Mouse (Mus musculus): Measurements from ENCODE around the gene Sdk2. TPM values are rescaled to one million over a fixed set of nuclear protein-coding genes. Genes with fewer than 3 reads are reported as not detected.
A peak's percentile ranks its signal among the peaks of the same experiment; 100 is the strongest.

The Sdk2 gene
- polyA plus RNA-seq (2014; fragmentation: Nextera tagmentation; extraction: Ambion mirVana), result 3.5 and 5.3 TPM in 2 replicates

DNA sequence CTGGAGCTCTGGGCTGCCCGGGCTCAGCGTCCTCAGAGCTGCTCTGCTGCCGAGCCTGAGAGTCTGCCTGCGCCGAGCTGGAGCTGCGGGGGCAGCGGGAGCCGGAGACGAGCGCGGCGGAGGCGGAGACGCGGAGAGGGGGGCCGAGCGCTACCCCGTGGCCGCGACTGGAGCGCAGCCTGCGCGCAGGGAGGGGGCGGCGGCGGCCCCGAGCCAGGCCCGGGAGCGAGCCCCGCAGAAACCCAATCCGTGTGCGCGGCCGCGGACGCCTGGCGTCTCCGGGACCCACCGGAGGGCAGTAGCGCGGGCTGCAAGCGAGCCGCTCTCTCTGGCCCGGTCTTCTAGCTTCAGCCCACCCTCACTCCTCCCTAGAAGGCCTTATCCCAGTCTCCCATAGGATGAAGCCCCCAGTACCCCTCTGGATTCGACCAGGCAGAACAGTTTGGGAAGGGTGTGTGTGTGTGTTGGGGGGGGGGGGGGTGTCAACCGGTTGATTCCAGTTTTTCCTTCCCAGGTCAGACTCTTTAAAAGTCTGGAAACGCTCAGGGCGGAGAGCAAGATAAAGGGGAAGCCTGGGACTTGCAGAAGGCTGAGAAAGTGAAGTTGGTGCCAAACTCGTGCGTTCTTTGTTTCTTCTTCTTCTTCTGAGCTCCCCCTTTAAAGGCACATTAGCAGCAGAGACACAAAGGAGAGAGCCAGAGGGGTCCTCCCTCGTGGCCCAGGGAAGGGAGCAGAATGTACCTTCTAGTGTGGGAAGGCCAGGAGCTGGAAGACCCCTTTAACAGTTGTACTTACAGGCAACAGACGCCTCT, at the start of gene Sdk2:
TSS of gene Sdk2 (minus strand) at position 96 of the 812 bp plus-strand sequence.
- Histone ChIP-seq H3K4me1 (ENCODE audit: control insufficient read depth, insufficient read depth, low read length) (peaks cover 49% of the 10 kb centered on the region), H3K4me2 (ENCODE audit: low read length) (peak within 1 kb of the TSS; percentile 96), H3K27me3 (ENCODE audit: control insufficient read depth, insufficient read depth, low read length) (peaks cover 7% of the 10 kb centered on the region; the same call in 1 of the 2 replicates), H3K4me3 (replicated peaks; ENCODE audit: low read depth, low read length) (peak within 1 kb of the TSS; percentile 62), H3K27ac (replicated peaks; ENCODE audit: low read depth, low read length) (peak within 1 kb of the TSS; percentile 86), H3K9me3 (ENCODE audit: control insufficient read depth, low read length) (no peaks in the 10 kb centered on the region), H3K36me3 (ENCODE audit: control insufficient read depth, insufficient read depth, low read length) (no peaks in the 10 kb centered on the region), H3K9ac (replicated peaks; ENCODE audit: low read length) (peak within 1 kb of the TSS; percentile 74)
- DNase-seq, result peak; percentile 90
- peak; percentile 81 for ATAC-seq (ENCODE audit: low FRiP score, low TSS enrichment)
- 1% methylated on average over 43 of the region's 52 CpGs for WGBS

DNA sequence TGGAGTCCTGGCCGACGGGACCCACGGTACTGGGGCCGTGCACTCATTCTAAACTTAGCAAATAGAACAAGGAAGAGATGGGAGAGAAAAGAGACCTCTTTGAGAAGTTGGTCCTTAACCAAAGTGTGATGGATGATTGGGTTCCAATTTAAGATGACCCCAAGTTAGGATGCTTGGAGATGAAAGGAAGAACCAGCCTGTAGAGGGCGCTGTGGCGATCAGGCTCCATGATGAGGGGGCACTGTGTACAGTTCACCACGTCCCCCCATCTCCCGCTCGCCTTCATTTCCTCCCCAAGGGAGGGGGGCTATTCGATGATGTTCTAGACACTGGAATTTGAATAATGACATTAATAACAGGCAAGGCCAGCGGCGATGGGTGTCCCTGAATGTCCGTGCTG, 48.2 kb upstream of the Sdk2 start:
- Histone ChIP-seq H3K27ac (replicated peaks; ENCODE audit: low read depth, low read length) (no peak overlapping the region), H3K4me2 (ENCODE audit: low read length) (no peak overlapping the region), H3K36me3 (ENCODE audit: control insufficient read depth, insufficient read depth, low read length) (no peaks in the 10 kb centered on the region), H3K9ac (replicated peaks; ENCODE audit: low read length) (no peak overlapping the region), H3K4me3 (replicated peaks; ENCODE audit: low read depth, low read length) (no peak overlapping the region), H3K9me3 (ENCODE audit: control insufficient read depth, low read length) (no peaks in the 10 kb centered on the region), H3K4me1 (ENCODE audit: control insufficient read depth, insufficient read depth, low read length) (peaks cover 13% of the 10 kb centered on the region; the same call in 1 of the 2 replicates), H3K27me3 (ENCODE audit: control insufficient read depth, insufficient read depth, low read length) (no peaks in the 10 kb centered on the region)
- DNase-seq (no peak), ATAC-seq (ENCODE audit: low FRiP score, low TSS enrichment) (no peak)
- WGBS, result 85% methylated on average over 13 of the region's 13 CpGs

DNA sequence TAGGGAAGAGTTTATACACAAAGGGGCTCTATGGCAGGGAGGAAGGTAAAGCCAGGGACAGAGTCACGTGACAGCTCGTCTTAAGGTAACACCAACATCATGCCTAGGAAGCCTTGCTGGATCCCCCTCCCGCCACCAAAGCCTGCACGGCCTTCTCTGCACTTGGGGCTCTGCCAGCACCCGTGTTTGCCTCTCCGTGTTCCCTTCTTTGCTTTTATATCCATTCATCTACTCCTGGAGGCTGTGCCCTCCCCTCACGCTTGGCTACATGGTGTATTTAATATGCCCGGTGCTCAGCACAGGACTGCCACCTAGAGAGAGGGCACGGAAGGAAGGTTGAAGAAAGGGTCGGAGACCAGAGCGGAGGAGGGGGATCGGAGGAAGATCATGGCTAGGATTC, 47.8 kb upstream of the Sdk2 start:
- DNase-seq, result no peak

DNA sequence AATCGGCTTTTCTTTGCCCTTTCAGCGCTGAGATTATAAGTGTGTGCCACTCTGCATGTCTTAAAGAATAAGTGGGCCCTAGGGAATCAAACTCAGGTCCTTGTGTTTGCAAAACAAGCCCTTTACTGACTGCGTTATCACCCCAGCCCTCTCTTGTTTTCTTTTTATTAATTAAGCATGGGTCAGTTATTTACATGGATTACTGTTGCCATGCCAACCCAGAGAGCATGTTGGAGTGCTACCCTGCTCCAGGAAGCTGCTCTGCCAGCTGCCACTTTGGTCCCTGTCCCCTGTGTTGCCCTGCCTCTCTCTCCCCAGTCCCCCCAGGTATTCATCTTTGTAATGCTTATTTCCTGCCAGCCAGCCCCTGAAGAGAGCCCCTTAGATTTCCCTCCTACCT, 44.0 kb upstream of the Sdk2 start:
- WGBS, result 21% methylated on average over 3 of the region's 3 CpGs
- H3K9ac ChIP-seq (replicated peaks; ENCODE audit: low read length), result no peak overlapping the region
- no peak overlapping the region for H3K4me3 ChIP-seq (replicated peaks; ENCODE audit: low read depth, low read length)
- DNase-seq, result peak; percentile 55
- no peaks in the 10 kb centered on the region for H3K36me3 ChIP-seq (ENCODE audit: control insufficient read depth, insufficient read depth, low read length)
- H3K27me3 ChIP-seq (ENCODE audit: control insufficient read depth, insufficient read depth, low read length), result no peaks in the 10 kb centered on the region
- no peak for ATAC-seq (ENCODE audit: low FRiP score, low TSS enrichment)
- H3K27ac ChIP-seq (replicated peaks; ENCODE audit: low read depth, low read length), result no peak overlapping the region
- no peak overlapping the region for H3K4me2 ChIP-seq (ENCODE audit: low read length)
- H3K9me3 ChIP-seq (ENCODE audit: control insufficient read depth, low read length), result no peaks in the 10 kb centered on the region
- peaks cover 6% of the 10 kb centered on the region; the same call in 1 of the 2 replicates for H3K4me1 ChIP-seq (ENCODE audit: control insufficient read depth, insufficient read depth, low read length)

More for the DNA sequence above, 47.8 kb upstream of the Sdk2 start:
- no peak overlapping the region for H3K27ac ChIP-seq (replicated peaks; ENCODE audit: low read depth, low read length)
- H3K27me3 ChIP-seq (ENCODE audit: control insufficient read depth, insufficient read depth, low read length), result no peaks in the 10 kb centered on the region
- no peaks in the 10 kb centered on the region for H3K36me3 ChIP-seq (ENCODE audit: control insufficient read depth, insufficient read depth, low read length)
- H3K4me1 ChIP-seq (ENCODE audit: control insufficient read depth, insufficient read depth, low read length), result peaks cover 13% of the 10 kb centered on the region; the same call in 1 of the 2 replicates
- no peak for ATAC-seq (ENCODE audit: low FRiP score, low TSS enrichment)
- H3K4me3 ChIP-seq (replicated peaks; ENCODE audit: low read depth, low read length), result no peak overlapping the region
- no peaks in the 10 kb centered on the region for H3K9me3 ChIP-seq (ENCODE audit: control insufficient read depth, low read length)
- WGBS, result 73% methylated on average over 12 of the region's 12 CpGs
- no peak overlapping the region for H3K4me2 ChIP-seq (ENCODE audit: low read length)
- no peak overlapping the region for H3K9ac ChIP-seq (replicated peaks; ENCODE audit: low read length)

- Histone ChIP-seq H3K4me1 (ENCODE audit: control insufficient read depth, insufficient read depth, low read length) (no peaks in the 10 kb centered on the region), H3K27me3 (ENCODE audit: control insufficient read depth, insufficient read depth, low read length) (no peaks in the 10 kb centered on the region), H3K27ac (replicated peaks; ENCODE audit: low read depth, low read length) (no peak overlapping the region), H3K4me3 (replicated peaks; ENCODE audit: low read depth, low read length) (no peak overlapping the region), H3K9ac (replicated peaks; ENCODE audit: low read length) (no peak overlapping the region), H3K4me2 (ENCODE audit: low read length) (no peak overlapping the region), H3K36me3 (ENCODE audit: control insufficient read depth, insufficient read depth, low read length) (no peaks in the 10 kb centered on the region), H3K9me3 (ENCODE audit: control insufficient read depth, low read length) (no peaks in the 10 kb centered on the region)
- no peak for DNase-seq
- ATAC-seq (ENCODE audit: low FRiP score, low TSS enrichment), result no peak
- 73% methylated on average over 7 of the region's 7 CpGs for WGBS
Measured at GRCm38 (mm10) chr11:114093636-114094035, 26.8 kb upstream of the Sdk2 start.

DNA sequence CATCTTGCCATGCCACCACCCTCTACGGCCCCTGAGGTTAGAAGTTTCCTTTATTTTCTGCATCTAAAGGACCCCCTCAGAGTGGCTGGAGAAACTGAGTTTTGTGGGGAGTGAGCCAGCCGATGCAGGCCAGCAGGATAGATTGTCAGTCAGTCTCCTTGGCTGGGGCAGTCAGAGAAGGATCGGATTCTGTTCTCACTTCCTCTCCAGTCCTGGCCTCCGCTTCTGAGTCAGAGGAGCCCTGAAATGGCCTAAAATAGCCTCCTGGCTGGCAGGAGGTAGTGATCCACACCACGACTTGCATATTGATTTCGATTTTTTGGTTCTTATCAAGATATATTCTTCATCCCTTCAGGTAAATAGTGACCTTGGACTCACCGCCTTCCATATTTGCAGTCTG, 26.3 kb upstream of the Sdk2 start:
- no peak overlapping the region for H3K9ac ChIP-seq (replicated peaks; ENCODE audit: low read length)
- WGBS, result 71% methylated on average over 7 of the region's 7 CpGs
- ATAC-seq (ENCODE audit: low FRiP score, low TSS enrichment) (no peak), DNase-seq (no peak)
- H3K4me3 ChIP-seq (replicated peaks; ENCODE audit: low read depth, low read length), result no peak overlapping the region
- H3K4me2 ChIP-seq (ENCODE audit: low read length), result no peak overlapping the region
- H3K36me3 ChIP-seq (ENCODE audit: control insufficient read depth, insufficient read depth, low read length), result no peaks in the 10 kb centered on the region
- H3K9me3 ChIP-seq (ENCODE audit: control insufficient read depth, low read length), result no peaks in the 10 kb centered on the region
- no peak overlapping the region for H3K27ac ChIP-seq (replicated peaks; ENCODE audit: low read depth, low read length)
- no peaks in the 10 kb centered on the region for H3K4me1 ChIP-seq (ENCODE audit: control insufficient read depth, insufficient read depth, low read length)
- no peaks in the 10 kb centered on the region for H3K27me3 ChIP-seq (ENCODE audit: control insufficient read depth, insufficient read depth, low read length)

DNA sequence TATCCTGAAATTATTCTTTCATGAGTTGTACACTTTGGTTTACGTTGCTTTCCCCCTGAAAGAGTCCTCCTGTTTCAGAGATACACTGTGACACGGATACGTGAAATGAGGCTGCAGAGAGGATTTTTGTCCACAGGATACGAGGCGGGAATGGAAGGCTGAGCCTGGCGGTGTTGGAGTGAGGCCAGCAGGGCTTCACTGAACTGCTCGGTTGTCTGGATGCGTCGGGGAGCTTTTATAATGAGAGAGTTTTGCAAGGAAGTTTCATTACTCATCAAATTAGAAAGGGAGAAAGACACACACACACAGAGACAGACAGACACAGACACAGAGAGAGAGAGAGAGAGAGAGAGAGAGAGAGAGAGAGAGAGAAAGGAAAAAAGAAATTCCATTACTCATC, 13.8 kb upstream of the Sdk2 start:
- DNase-seq, result peak; percentile 63
- Histone ChIP-seq H3K27me3 (ENCODE audit: control insufficient read depth, insufficient read depth, low read length) (no peaks in the 10 kb centered on the region), H3K9me3 (ENCODE audit: control insufficient read depth, low read length) (0 out of 2 replicates have a peak, but pooled peaks cover 6% of the 10 kb centered on the region), H3K27ac (replicated peaks; ENCODE audit: low read depth, low read length) (no peak overlapping the region), H3K4me2 (ENCODE audit: low read length) (no peak overlapping the region), H3K4me3 (replicated peaks; ENCODE audit: low read depth, low read length) (no peak overlapping the region), H3K9ac (replicated peaks; ENCODE audit: low read length) (no peak overlapping the region), H3K4me1 (ENCODE audit: control insufficient read depth, insufficient read depth, low read length) (no peaks in the 10 kb centered on the region), H3K36me3 (ENCODE audit: control insufficient read depth, insufficient read depth, low read length) (no peaks in the 10 kb centered on the region)
- no peak for ATAC-seq (ENCODE audit: low FRiP score, low TSS enrichment)
- 55% methylated on average over 9 of the region's 9 CpGs for WGBS

DNA sequence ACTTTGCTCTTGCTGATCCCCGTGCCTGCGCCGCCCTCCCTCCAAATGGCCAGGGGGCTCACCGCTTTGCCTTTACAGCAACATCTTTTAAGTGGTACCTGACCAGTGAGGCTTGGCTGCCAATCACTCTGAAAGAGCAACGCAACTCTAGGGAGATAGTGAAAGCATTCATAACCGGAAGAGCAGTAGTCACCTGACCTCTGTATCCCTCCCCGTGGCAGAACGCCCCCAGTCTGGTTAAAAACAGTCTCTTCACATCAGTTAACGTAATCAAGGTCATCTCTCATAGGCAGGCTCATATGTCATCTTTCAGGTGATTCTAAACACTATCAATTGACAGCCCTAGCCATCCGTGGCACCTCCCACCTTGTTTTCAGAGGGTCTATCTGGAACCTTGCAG, 5.8 kb upstream of the Sdk2 start:
- H3K4me2 ChIP-seq (ENCODE audit: low read length), result no peak overlapping the region
- H3K4me3 ChIP-seq (replicated peaks; ENCODE audit: low read depth, low read length), result no peak overlapping the region
- no peaks in the 10 kb centered on the region for H3K36me3 ChIP-seq (ENCODE audit: control insufficient read depth, insufficient read depth, low read length)
- H3K9ac ChIP-seq (replicated peaks; ENCODE audit: low read length), result no peak overlapping the region
- DNase-seq (no peak), ATAC-seq (ENCODE audit: low FRiP score, low TSS enrichment) (no peak)
- WGBS, result 82% methylated on average over 10 of the region's 10 CpGs
- no peak overlapping the region for H3K27ac ChIP-seq (replicated peaks; ENCODE audit: low read depth, low read length)
- 0 out of 2 replicates have a peak, but pooled peaks cover 7% of the 10 kb centered on the region for H3K9me3 ChIP-seq (ENCODE audit: control insufficient read depth, low read length)
- peaks cover 11% of the 10 kb centered on the region; the same call in 1 of the 2 replicates for H3K4me1 ChIP-seq (ENCODE audit: control insufficient read depth, insufficient read depth, low read length)
- H3K27me3 ChIP-seq (ENCODE audit: control insufficient read depth, insufficient read depth, low read length), result peaks cover 4% of the 10 kb centered on the region; the same call in 1 of the 2 replicates

GRCm38 (mm10) chr11:114071998-114072397, 5.2 kb upstream of the Sdk2 start:
- no peaks in the 10 kb centered on the region for H3K36me3 ChIP-seq (ENCODE audit: control insufficient read depth, insufficient read depth, low read length)
- DNase-seq (peak; percentile 68), ATAC-seq (ENCODE audit: low FRiP score, low TSS enrichment) (no peak)
- no peak overlapping the region for H3K27ac ChIP-seq (replicated peaks; ENCODE audit: low read depth, low read length)
- H3K9me3 ChIP-seq (ENCODE audit: control insufficient read depth, low read length), result 0 out of 2 replicates have a peak, but pooled peaks cover 7% of the 10 kb centered on the region
- H3K4me3 ChIP-seq (replicated peaks; ENCODE audit: low read depth, low read length), result no peak overlapping the region
- H3K27me3 ChIP-seq (ENCODE audit: control insufficient read depth, insufficient read depth, low read length), result peaks cover 4% of the 10 kb centered on the region; the same call in 1 of the 2 replicates
- WGBS, result 31% methylated on average over 8 of the region's 8 CpGs
- H3K4me1 ChIP-seq (ENCODE audit: control insufficient read depth, insufficient read depth, low read length), result peaks cover 15% of the 10 kb centered on the region; the same call in 1 of the 2 replicates
- no peak overlapping the region for H3K9ac ChIP-seq (replicated peaks; ENCODE audit: low read length)
- H3K4me2 ChIP-seq (ENCODE audit: low read length), result no peak overlapping the region

Data from midbrain, embryonic 14.5 days (tissue).